Mouse (Mus musculus): Measurements from ENCODE around the gene Zdhhc22. TPM values are rescaled to one million over a fixed set of nuclear protein-coding genes. Genes with fewer than 3 reads are reported as not detected.

Gene Zdhhc22
- polyA plus RNA-seq, 1 experiment = 0.04 TPM

GRCm38 (mm10) chr12:86984194-86984555 lies 6.1 kb downstream of the Zdhhc22 start:
- whole genome bisulfite sequencing = 13% methylated on average over 6 of the region's 6 CpGs

GRCm38 (mm10) chr12:86983470-86984193 lies 6.6 kb downstream of the Zdhhc22 start:
- H3K27me3 ChIP-seq (ENCODE audit: control insufficient read depth, insufficient read depth, low read length) = peaks cover 11% of the 10 kb centered on the region
- H3K27ac ChIP-seq (ENCODE audit: insufficient read depth, low read depth, low read length) = no peak overlapping the region
- no peak overlapping the region for H3K4me3 ChIP-seq (ENCODE audit: low read depth, low read length)
- no peaks in the 10 kb centered on the region for H3K36me3 ChIP-seq (ENCODE audit: control insufficient read depth, insufficient read depth, low read length)
- no peak for TF ChIP-seq POLR2A (IDR thresholded peaks at IDR 0.05; ENCODE audit: low read depth, low read length)
- no peak for TF ChIP-seq CTCF (IDR thresholded peaks at IDR 0.05; ENCODE audit: extremely low read depth, insufficient read length, insufficient replicate concordance, low read depth, low read length)
- WGBS = 5% methylated on average over 28 of the region's 28 CpGs
- H3K4me1 ChIP-seq (ENCODE audit: control insufficient read depth, insufficient read depth, insufficient read length, low read length) = no peaks in the 10 kb centered on the region

More at GRCm38 (mm10) chr12:86984194-86984555, 6.1 kb downstream of the Zdhhc22 start:
- Histone ChIP-seq H3K36me3 (ENCODE audit: control insufficient read depth, insufficient read depth, low read length) (no peaks in the 10 kb centered on the region), H3K27me3 (ENCODE audit: control insufficient read depth, insufficient read depth, low read length) (peaks cover 17% of the 10 kb centered on the region), H3K4me1 (ENCODE audit: control insufficient read depth, insufficient read depth, insufficient read length, low read length) (no peaks in the 10 kb centered on the region), H3K4me3 (ENCODE audit: low read depth, low read length) (no peak overlapping the region), H3K27ac (ENCODE audit: insufficient read depth, low read depth, low read length) (no peak overlapping the region)
- TF ChIP-seq CTCF (IDR thresholded peaks at IDR 0.05; ENCODE audit: extremely low read depth, insufficient read length, insufficient replicate concordance, low read depth, low read length) (no peak), POLR2A (IDR thresholded peaks at IDR 0.05; ENCODE audit: low read depth, low read length) (no peak)

GRCm38 (mm10) chr12:86981180-86981579 lies 9.1 kb downstream of the Zdhhc22 start:
- Histone ChIP-seq H3K4me1 (ENCODE audit: control insufficient read depth, insufficient read depth, insufficient read length, low read length) (no peaks in the 10 kb centered on the region), H3K27me3 (ENCODE audit: control insufficient read depth, insufficient read depth, low read length) (peaks cover 14% of the 10 kb centered on the region), H3K27ac (ENCODE audit: insufficient read depth, low read depth, low read length) (no peak overlapping the region), H3K36me3 (ENCODE audit: control insufficient read depth, insufficient read depth, low read length) (no peaks in the 10 kb centered on the region), H3K4me3 (ENCODE audit: low read depth, low read length) (no peak overlapping the region)
- TF ChIP-seq POLR2A (IDR thresholded peaks at IDR 0.05; ENCODE audit: low read depth, low read length) = no peak
- peak; percentile 34; the same call in 1 of the 2 replicates for TF ChIP-seq CTCF (IDR thresholded peaks at IDR 0.05; ENCODE audit: extremely low read depth, insufficient read length, insufficient replicate concordance, low read depth, low read length)
- 30% methylated on average over 9 of the region's 9 CpGs for whole genome bisulfite sequencing

- TF ChIP-seq CTCF (IDR thresholded peaks at IDR 0.05; ENCODE audit: extremely low read depth, insufficient read length, insufficient replicate concordance, low read depth, low read length) (no peak), POLR2A (IDR thresholded peaks at IDR 0.05; ENCODE audit: low read depth, low read length) (no peak)
- 21% methylated on average over 15 of the region's 15 CpGs for WGBS
- no peak overlapping the region for H3K4me3 ChIP-seq (ENCODE audit: low read depth, low read length)
- no peak overlapping the region for H3K27ac ChIP-seq (ENCODE audit: insufficient read depth, low read depth, low read length)
- peaks cover 6% of the 10 kb centered on the region; the same call in 1 of the 2 replicates for H3K27me3 ChIP-seq (ENCODE audit: control insufficient read depth, insufficient read depth, low read length)
- H3K4me1 ChIP-seq (ENCODE audit: control insufficient read depth, insufficient read depth, insufficient read length, low read length) = peaks cover 8% of the 10 kb centered on the region
- no peaks in the 10 kb centered on the region for H3K36me3 ChIP-seq (ENCODE audit: control insufficient read depth, insufficient read depth, low read length)
These were observed 12.4 kb downstream of the Zdhhc22 start for GRCm38 (mm10) chr12:86977833-86978232.

GRCm38 (mm10) chr12:86976511-86977168 lies 13.6 kb downstream of the Zdhhc22 start:
- WGBS = 64% methylated on average over 6 of the region's 6 CpGs

GRCm38 (mm10) chr12:86975761-86976160 lies 14.5 kb downstream of the Zdhhc22 start:
- H3K4me1 ChIP-seq (ENCODE audit: control insufficient read depth, insufficient read depth, insufficient read length, low read length) = peaks cover 15% of the 10 kb centered on the region
- H3K27me3 ChIP-seq (ENCODE audit: control insufficient read depth, insufficient read depth, low read length) = peaks cover 6% of the 10 kb centered on the region; the same call in 1 of the 2 replicates
- no peaks in the 10 kb centered on the region for H3K36me3 ChIP-seq (ENCODE audit: control insufficient read depth, insufficient read depth, low read length)
- TF ChIP-seq POLR2A (IDR thresholded peaks at IDR 0.05; ENCODE audit: low read depth, low read length) = no peak
- no peak for TF ChIP-seq CTCF (IDR thresholded peaks at IDR 0.05; ENCODE audit: extremely low read depth, insufficient read length, insufficient replicate concordance, low read depth, low read length)
- no peak overlapping the region for H3K4me3 ChIP-seq (ENCODE audit: low read depth, low read length)
- no peak overlapping the region for H3K27ac ChIP-seq (ENCODE audit: insufficient read depth, low read depth, low read length)
- WGBS = 82% methylated on average over 10 of the region's 10 CpGs

More at GRCm38 (mm10) chr12:86976511-86977168, 13.6 kb downstream of the Zdhhc22 start:
- Histone ChIP-seq H3K4me1 (ENCODE audit: control insufficient read depth, insufficient read depth, insufficient read length, low read length) (peaks cover 15% of the 10 kb centered on the region), H3K27me3 (ENCODE audit: control insufficient read depth, insufficient read depth, low read length) (peaks cover 6% of the 10 kb centered on the region; the same call in 1 of the 2 replicates), H3K4me3 (ENCODE audit: low read depth, low read length) (no peak overlapping the region), H3K36me3 (ENCODE audit: control insufficient read depth, insufficient read depth, low read length) (no peaks in the 10 kb centered on the region), H3K27ac (ENCODE audit: insufficient read depth, low read depth, low read length) (no peak overlapping the region)
- TF ChIP-seq CTCF (IDR thresholded peaks at IDR 0.05; ENCODE audit: extremely low read depth, insufficient read length, insufficient replicate concordance, low read depth, low read length) = peak; percentile 51; the same call in 1 of the 2 replicates
- no peak for TF ChIP-seq POLR2A (IDR thresholded peaks at IDR 0.05; ENCODE audit: low read depth, low read length)

All from small intestine, adult 2 months (tissue).